Comparison of ENCODE assay signal across 31 mouse cellular contexts in genomic region chr1:37246476-37246875, GRCm38 (mm10). TPM values are rescaled to one million over a fixed set of nuclear protein-coding genes. Genes with fewer than 3 reads are reported as not detected.
DNase-seq lines count a peak whose midpoint lies in the region; ATAC-seq and TF ChIP-seq lines count a peak whose summit lies in the region.
"Had no signal": no experiment of that assay in that cellular context is flagged by ENCODE, and none has a peak within 500 bp of the region (broad histone marks: within the 10 kb centered on the region; RNA-seq: fewer than 3 reads in every experiment).

No protein-coding gene starts in this region.

- TF ChIP-seq EP300 in ES-Bruce4 (IDR thresholded peaks at IDR 0.05; ENCODE audit: insufficient read depth, low read depth, low read length) (no peak), MEL (IDR thresholded peaks at IDR 0.05; ENCODE audit: low read depth in 1 of 2, low read length in 2 of 2) (no peak)
- no peak for TF ChIP-seq EP300 in stomach, postnatal 0 days (optimal IDR thresholded peaks at IDR 0.05)

- H3K4me2 ChIP-seq in stomach, postnatal 0 days (replicated peaks; ENCODE audit: low read depth), result no peak overlapping the region
- H3K4me2 ChIP-seq: embryonic facial prominence, embryonic 12.5 days; embryonic facial prominence, embryonic 15.5 days; heart, embryonic 13.5 days; hindbrain, embryonic 14.5 days had no signal

- H3K4me3 ChIP-seq in ES-Bruce4 (ENCODE audit: low read depth, low read length) (peak overlapping the region; percentile 75), MEL (ENCODE audit: control insufficient read depth in 1 of 2, insufficient read depth in 1 of 2, low read depth in 2 of 2, low read length in 2 of 2) (no peak overlapping the region)
- H3K4me3 ChIP-seq in stomach, postnatal 0 days (ENCODE audit: low read depth, low read length), result no peak overlapping the region
- H3K4me3 ChIP-seq: embryonic facial prominence, embryonic 12.5 days; embryonic facial prominence, embryonic 15.5 days; heart, adult 2 months; heart, embryonic 10.5 days; heart, embryonic 13.5 days had no signal

- no peaks in the 10 kb centered on the region for H3K4me1 ChIP-seq in ES-Bruce4 (ENCODE audit: control insufficient read depth, insufficient read depth, low read length)
- peaks cover 9% of the 10 kb centered on the region in 2 experiments for H3K4me1 ChIP-seq in MEL (ENCODE audit: control insufficient read depth in 1 of 2, insufficient read depth in 2 of 2, low read length in 2 of 2)
- H3K4me1 ChIP-seq in stomach, postnatal 0 days (replicated peaks; ENCODE audit: control insufficient read depth, insufficient read depth), result no peaks in the 10 kb centered on the region
- H3K4me1 ChIP-seq: heart, embryonic 10.5 days; heart, embryonic 13.5 days had no signal

- TF ChIP-seq POLR2A in ES-Bruce4 (IDR thresholded peaks at IDR 0.05; ENCODE audit: insufficient read depth, low read length) (peak; percentile 38), MEL (IDR thresholded peaks at IDR 0.05; ENCODE audit: control insufficient read depth in 1 of 2, insufficient read depth in 1 of 2, low read depth in 1 of 2, low read length in 2 of 2, poor library complexity in 1 of 2) (no peak)

- 0 out of 2 replicates have a peak, but pooled peaks have one; percentile 18 for ATAC-seq in stomach, postnatal 0 days (ENCODE audit: low FRiP score, low TSS enrichment)
- ATAC-seq: forebrain, embryonic 14.5 days; forebrain, postnatal 0 days; hindbrain, postnatal 0 days; inflammation-experienced regulatory T-cells, adult 6 months; intestine, embryonic 16.5 days had no signal

- no peak for TF ChIP-seq CTCF in ES-Bruce4 (IDR thresholded peaks at IDR 0.05; ENCODE audit: low read depth, low read length)
- TF ChIP-seq CTCF in MEL (IDR thresholded peaks at IDR 0.05 in 2 of 3, conservative IDR thresholded peaks at IDR 0.05 in 1 of 3; ENCODE audit: control insufficient read depth in 1 of 3, insufficient read depth in 1 of 3, low read depth in 2 of 3, low read length in 3 of 3, poor library complexity in 1 of 3, severe bottlenecking in 1 of 3), result no peak
- no peak for TF ChIP-seq CTCF in stomach, postnatal 0 days (IDR thresholded peaks at IDR 0.05; ENCODE audit: low read depth)

- peak; percentile 19 for DNase-seq in MEL (ENCODE audit: low read depth, low spot score)
- no peak for DNase-seq in stomach, postnatal 0 days (ENCODE audit: low spot score)
- DNase-seq in lung, postnatal 4 days, result no peak
- no peak for DNase-seq in heart, adult 11 months
- DNase-seq in urinary bladder, postnatal 36 days (ENCODE audit: low spot score in 2 of 2), result no peak
- DNase-seq: adrenal gland, adult 2 months; adrenal gland, postnatal 14 days; cerebellum, adult 11 months; cerebellum, adult 2 months; cerebellum, adult 9-11 months; cerebellum, postnatal 25 days; forebrain, postnatal 0 days; gastrocnemius, postnatal 25 days; heart, adult 2 months; heart, postnatal 14 days; heart, postnatal 4 days had no signal

- H3K79me2 ChIP-seq in MEL (ENCODE audit: control insufficient read depth, insufficient read depth, low read length, poor library complexity), result no peaks in the 10 kb centered on the region

- H3K36me3 ChIP-seq in ES-Bruce4 (ENCODE audit: control insufficient read depth, insufficient read depth, low read length, poor library complexity, severe bottlenecking), result no peaks in the 10 kb centered on the region
- peaks cover 0 to 2% of the 10 kb centered on the region in 2 experiments; a peak in 2 of 4 replicates for H3K36me3 ChIP-seq in MEL (ENCODE audit: control insufficient read depth in 1 of 2, insufficient read depth in 2 of 2, low read length in 2 of 2)
- H3K36me3 ChIP-seq in stomach, postnatal 0 days (ENCODE audit: control insufficient read depth, insufficient read depth, low read length), result no peaks in the 10 kb centered on the region
- H3K36me3 ChIP-seq: embryonic facial prominence, embryonic 12.5 days; embryonic facial prominence, embryonic 15.5 days; G1E; heart, embryonic 10.5 days; heart, embryonic 13.5 days had no signal

- no peaks in the 10 kb centered on the region for H3K9me3 ChIP-seq in ES-Bruce4 (replicated peaks; ENCODE audit: control insufficient read depth, insufficient read depth, low read length, poor library complexity, severe bottlenecking)
- H3K9me3 ChIP-seq in MEL (replicated peaks; ENCODE audit: insufficient read depth, low read length), result no peaks in the 10 kb centered on the region
- H3K9me3 ChIP-seq in stomach, postnatal 0 days (ENCODE audit: control insufficient read depth, low read length), result no peaks in the 10 kb centered on the region
- H3K9me3 ChIP-seq: embryonic facial prominence, embryonic 12.5 days; embryonic facial prominence, embryonic 15.5 days; G1E; heart, embryonic 10.5 days; heart, embryonic 13.5 days had no signal

- H3K27ac ChIP-seq in ES-Bruce4 (ENCODE audit: insufficient read depth, low read length) (no peak overlapping the region), MEL (ENCODE audit: control insufficient read depth, low read depth, low read length) (no peak overlapping the region)
- H3K27ac ChIP-seq in stomach, postnatal 0 days (replicated peaks), result no peak overlapping the region
- H3K27ac ChIP-seq: embryonic facial prominence, embryonic 12.5 days; embryonic facial prominence, embryonic 15.5 days; heart, adult 2 months; heart, embryonic 10.5 days; heart, embryonic 13.5 days; hindbrain, embryonic 14.5 days; hindbrain, postnatal 0 days had no signal

- no peak for TF ChIP-seq RAD21 in MEL (IDR thresholded peaks at IDR 0.05; ENCODE audit: low read depth, low read length)

- H3K9ac ChIP-seq in ES-Bruce4 (ENCODE audit: low read depth, poor library complexity, severe bottlenecking) (no peak overlapping the region), MEL (ENCODE audit: control insufficient read depth, low read depth, low read length, poor library complexity, severe bottlenecking) (no peak overlapping the region)
- H3K9ac ChIP-seq in stomach, postnatal 0 days (ENCODE audit: low read length), result no peak overlapping the region
- H3K9ac ChIP-seq: embryonic facial prominence, embryonic 12.5 days; embryonic facial prominence, embryonic 15.5 days; forebrain, postnatal 0 days; heart, embryonic 13.5 days; hindbrain, embryonic 14.5 days had no signal

- 85% methylated on average over 2 of the region's 2 CpGs for WGBS in stomach, postnatal 0 days

- H3K27me3 ChIP-seq in ES-Bruce4 (ENCODE audit: control insufficient read depth, insufficient read depth, low read length, poor library complexity, severe bottlenecking) (no peaks in the 10 kb centered on the region), MEL (ENCODE audit: control insufficient read depth in 1 of 2, insufficient read depth in 2 of 2, low read length in 2 of 2) (no peaks in the 10 kb centered on the region)
- no peaks in the 10 kb centered on the region for H3K27me3 ChIP-seq in stomach, postnatal 0 days (ENCODE audit: control insufficient read depth, insufficient read depth, low read length)
- H3K27me3 ChIP-seq: embryonic facial prominence, embryonic 12.5 days; embryonic facial prominence, embryonic 15.5 days had no signal

TF ChIP-seq in MEL, 35 proteins besides CTCF, POLR2A, EP300 and RAD21:
- TF ChIP-seq NELFE (IDR thresholded peaks at IDR 0.05; ENCODE audit: low read depth, low read length) (no peak), ZKSCAN1 (IDR thresholded peaks at IDR 0.05; ENCODE audit: low read depth, low read length) (no peak), TCF12 (IDR thresholded peaks at IDR 0.05; ENCODE audit: low read depth, low read length) (no peak), KAT2A (conservative IDR thresholded peaks at IDR 0.05; ENCODE audit: low read depth, low read length) (no peak), POLR2AphosphoS2 (IDR thresholded peaks at IDR 0.05; ENCODE audit: low read length) (no peak), CHD1 (IDR thresholded peaks at IDR 0.05; ENCODE audit: low read depth, low read length) (no peak), SIN3A (IDR thresholded peaks at IDR 0.05; ENCODE audit: low read length) (no peak), MAFK (IDR thresholded peaks at IDR 0.05; ENCODE audit: borderline replicate concordance, low read depth, low read length) (no peak), JUND (IDR thresholded peaks at IDR 0.05; ENCODE audit: low read depth, low read length) (no peak), E2F4 (IDR thresholded peaks at IDR 0.05; ENCODE audit: borderline replicate concordance, low read depth, low read length) (no peak), MAX (IDR thresholded peaks at IDR 0.05; ENCODE audit: low read length) (no peak), ZMIZ1 (IDR thresholded peaks at IDR 0.05; ENCODE audit: low read depth, low read length) (no peak), ZC3H11A (IDR thresholded peaks at IDR 0.05; ENCODE audit: low read depth, low read length) (no peak), ZNF384 (IDR thresholded peaks at IDR 0.05; ENCODE audit: low read depth, low read length) (no peak), RCOR1 (IDR thresholded peaks at IDR 0.05; ENCODE audit: low read depth, low read length) (no peak), USF2 (IDR thresholded peaks at IDR 0.05; ENCODE audit: borderline replicate concordance in 1 of 2, insufficient read depth in 1 of 2, low read depth in 1 of 2, low read length in 2 of 2) (no peak), TBP (IDR thresholded peaks at IDR 0.05; ENCODE audit: low read depth, low read length) (no peak), GABPA (IDR thresholded peaks at IDR 0.05; ENCODE audit: low read depth, low read length) (no peak), NRF1 (IDR thresholded peaks at IDR 0.05; ENCODE audit: insufficient read depth, low read depth, low read length, poor library complexity, severe bottlenecking) (no peak)

RNA-seq across cellular contexts. Expression of gene Cnga3, which starts 32.2 kb away (rescaled TPM):
- polyA plus RNA-seq in ES-Bruce4 (2011; ENCODE audit: insufficient read depth, insufficient read length, low read depth, missing spikeins), result 1.6 and 1.8 TPM in 2 replicates
- 0.04 TPM in 1 of 2 replicates, not detected in the other for total RNA-seq in MEL (2012; rRNA removed)
- polyA plus RNA-seq in MEL (2012; ENCODE audit: insufficient read depth in 1 of 2, insufficient read length in 2 of 2, low read depth in 1 of 2, low replicate concordance in 2 of 2, missing spikeins in 1 of 2), result not detected
- polyA plus RNA-seq in stomach, postnatal 0 days (2015; fragmentation: Nextera tagmentation; extraction: Ambion mirVana), result 0.85 and 1.2 TPM in 2 replicates
- total RNA-seq: common myeloid progenitor, adult 5-6 weeks; heart, postnatal 4 days had no signal
- polyA plus RNA-seq: embryonic facial prominence, embryonic 12.5 days; forebrain, embryonic 11.5 days; G1E; heart, embryonic 13.5 days; heart, embryonic 16.5 days; hindbrain, embryonic 11.5 days; inflammation-experienced regulatory T-cells, adult 6 months had no signal

RNA-seq across cellular contexts. Expression of gene Inpp4a, which starts 53.2 kb away (rescaled TPM):
- 8.8 and 9.3 TPM in 2 replicates for polyA plus RNA-seq in ES-Bruce4 (2011; ENCODE audit: insufficient read depth, insufficient read length, low read depth, missing spikeins)
- 1.6 and 2.4 TPM in 2 replicates for total RNA-seq in MEL (2012; rRNA removed)
- 1 to 10 TPM in 1 of 2 experiments, not detected in 1; 5.0 TPM for polyA plus RNA-seq in MEL (2012; ENCODE audit: insufficient read depth in 1 of 2, insufficient read length in 2 of 2, low read depth in 1 of 2, low replicate concordance in 2 of 2, missing spikeins in 1 of 2)
- 10.6 and 12.0 TPM in 2 replicates for polyA plus RNA-seq in stomach, postnatal 0 days (2015; fragmentation: Nextera tagmentation; extraction: Ambion mirVana)
